Mouse (Mus musculus) forebrain, embryonic 16.5 days (tissue): ENCODE measurements around the gene Olfr558. TPM values are rescaled to one million over a fixed set of nuclear protein-coding genes. Genes with fewer than 3 reads are reported as not detected.

Experiments used
- ATAC-seq: fragments of 200-750 bp; cut with Nextera tagmentation; 2 replicates; pipeline ENCODE4 v1.8.0; 2017; ENCODE audit warnings: mild to moderate bottlenecking, moderate library complexity
- H3K27ac ChIP-seq: fragments of 300-500 bp; sonication (generic); 2 replicates; pipeline ENCODE4 v1.5.1; 2014; ENCODE audit warnings: low read length, control low read depth
- H3K27me3 ChIP-seq: fragments of 300-500 bp; sonication (generic); replicated peaks from 2 replicates; pipeline ENCODE4 v1.6.1; 2014; ENCODE audit warnings: low read length; ENCODE audit not compliant: control insufficient read depth, insufficient read depth
- H3K36me3 ChIP-seq: fragments of 300-500 bp; sonication (generic); 2 replicates; pipeline ENCODE4 v1.6.1; 2014; ENCODE audit not compliant: control insufficient read depth, insufficient read depth
- H3K4me1 ChIP-seq: fragments of 300-500 bp; sonication (generic); replicated peaks from 2 replicates; pipeline ENCODE4 v1.6.1; 2014; ENCODE audit warnings: low read length; ENCODE audit not compliant: control insufficient read depth, insufficient read depth
- H3K4me2 ChIP-seq: fragments of 300-500 bp; sonication (generic); 2 replicates; pipeline ENCODE4 v1.6.1; 2014; ENCODE audit warnings: mild to moderate bottlenecking, low read length, control low read depth
- H3K4me3 ChIP-seq: fragments of 300-500 bp; sonication (generic); replicated peaks from 2 replicates; pipeline ENCODE4 v1.5.1; 2014; ENCODE audit warnings: mild to moderate bottlenecking, low read length, control low read depth
- H3K9ac ChIP-seq: fragments of 300-500 bp; sonication (generic); replicated peaks from 2 replicates; pipeline ENCODE4 v1.6.1; 2014; ENCODE audit warnings: low read depth, low read length, control low read depth
- H3K9me3 ChIP-seq: fragments of 300-500 bp; sonication (generic); 2 replicates; pipeline ENCODE4 v1.6.1; 2016; ENCODE audit warnings: low read length; ENCODE audit not compliant: control insufficient read depth
- WGBS: fragments of 180-500 bp; shearing (Covaris S2); extraction: QIAGEN DNeasy Blood & Tissue Kit; methylation state at CpG from one replicate; pipeline ENCODE4 v1.1.7; 2014; 5-methylcytosine and 5-hydroxymethylcytosine counted together
- polyA plus RNA-seq: library from polyadenylated mRNA; unstranded; fragments of >200 nt; fragmentation: Nextera tagmentation; extraction: Ambion mirVana; gene quantifications from 2 replicates; pipeline ENCODE4 v1.2.1, GENCODE M21; 2015

The Olfr558 gene
- polyA plus RNA-seq, 1 experiment from 2014 or later = not detected

- H3K4me2 ChIP-seq = no peak within 1 kb of the TSS
- WGBS = 42% methylated on average over 1 of the region's 1 CpGs
- H3K4me3 ChIP-seq = no peak within 1 kb of the TSS
- no peaks in the 10 kb centered on the region for H3K27me3 ChIP-seq
- no peaks in the 10 kb centered on the region for H3K36me3 ChIP-seq
- H3K27ac ChIP-seq = no peak within 1 kb of the TSS
- no peak for ATAC-seq
- H3K9ac ChIP-seq = no peak within 1 kb of the TSS
- no peaks in the 10 kb centered on the region for H3K9me3 ChIP-seq
- no peaks in the 10 kb centered on the region for H3K4me1 ChIP-seq
Measured at GRCm38 (mm10) chr7:102718970-102719369, 17.0 kb downstream of the Olfr558 start, which contains the start of gene Olfr33. TSS of gene Olfr33 (minus strand) at chr7:102719070.

GRCm38 (mm10) chr7:102727391-102727790, 25.4 kb downstream of the Olfr558 start, which contains the start of gene Olfr559:
TSS of gene Olfr559 (minus strand) at chr7:102727491.
- no peaks in the 10 kb centered on the region for H3K27me3 ChIP-seq
- H3K4me1 ChIP-seq = no peaks in the 10 kb centered on the region
- no peak for ATAC-seq
- H3K9me3 ChIP-seq = no peaks in the 10 kb centered on the region
- no peak within 1 kb of the TSS for H3K9ac ChIP-seq
- no peak within 1 kb of the TSS for H3K4me3 ChIP-seq
- no peaks in the 10 kb centered on the region for H3K36me3 ChIP-seq
- no peak within 1 kb of the TSS for H3K27ac ChIP-seq
- H3K4me2 ChIP-seq = no peak within 1 kb of the TSS

GRCm38 (mm10) chr7:102733793-102734192, 31.8 kb downstream of the Olfr558 start:
- Histone ChIP-seq H3K27ac (no peak overlapping the region), H3K4me2 (no peak overlapping the region), H3K4me3 (no peak overlapping the region), H3K27me3 (no peaks in the 10 kb centered on the region), H3K9ac (no peak overlapping the region), H3K9me3 (no peaks in the 10 kb centered on the region), H3K4me1 (no peaks in the 10 kb centered on the region), H3K36me3 (no peaks in the 10 kb centered on the region)
- no peak for ATAC-seq
- 100% methylated on average over 1 of the region's 1 CpGs for WGBS

GRCm38 (mm10) chr7:102737705-102738104, 35.7 kb downstream of the Olfr558 start:
- H3K4me1 ChIP-seq = no peaks in the 10 kb centered on the region
- no peaks in the 10 kb centered on the region for H3K9me3 ChIP-seq
- no peaks in the 10 kb centered on the region for H3K36me3 ChIP-seq
- H3K27me3 ChIP-seq = no peaks in the 10 kb centered on the region
- no peak overlapping the region for H3K4me3 ChIP-seq
- H3K27ac ChIP-seq = no peak overlapping the region
- no peak overlapping the region for H3K9ac ChIP-seq
- no peak overlapping the region for H3K4me2 ChIP-seq
- 78% methylated on average over 2 of the region's 2 CpGs for WGBS
- no peak for ATAC-seq

- H3K4me2 ChIP-seq = no peak overlapping the region
- WGBS = 21% methylated on average over 1 of the region's 1 CpGs
Measured at GRCm38 (mm10) chr7:102752086-102752485, 50.1 kb downstream of the Olfr558 start.

GRCm38 (mm10) chr7:102759266-102759665, 57.3 kb downstream of the Olfr558 start, which contains the start of the genes Olfr560 and Olfr78:
TSS of gene Olfr560 (minus strand) at chr7:102759366.
TSS of gene Olfr78 (minus strand) at chr7:102759471.
- no peaks in the 10 kb centered on the region for H3K9me3 ChIP-seq
- H3K4me3 ChIP-seq = no peak within 1 kb of the TSS
- 70% methylated on average over 4 of the region's 4 CpGs for WGBS
- H3K27me3 ChIP-seq = no peaks in the 10 kb centered on the region
- H3K27ac ChIP-seq = no peak within 1 kb of the TSS
- no peaks in the 10 kb centered on the region for H3K36me3 ChIP-seq
- H3K9ac ChIP-seq = no peak within 1 kb of the TSS
- no peak within 1 kb of the TSS for H3K4me2 ChIP-seq
- H3K4me1 ChIP-seq = no peaks in the 10 kb centered on the region
- no peak for ATAC-seq

More at GRCm38 (mm10) chr7:102752086-102752485, 50.1 kb downstream of the Olfr558 start:
- Histone ChIP-seq H3K4me3 (no peak overlapping the region), H3K27me3 (no peaks in the 10 kb centered on the region), H3K9me3 (no peaks in the 10 kb centered on the region), H3K27ac (no peak overlapping the region), H3K4me1 (no peaks in the 10 kb centered on the region), H3K36me3 (no peaks in the 10 kb centered on the region), H3K9ac (no peak overlapping the region)
- no peak for ATAC-seq

Other genes with a start within 250 kb of the Olfr558 start
- gene Olfr543, start 220.5 kb upstream of the Olfr558 start, polyA plus RNA-seq = 0.43 and 0.66 TPM in 2 replicates
- gene Olfr544, start 213.9 kb upstream of the Olfr558 start, polyA plus RNA-seq = 0.10 TPM in 2 replicates
- gene Olfr545, start 202.6 kb upstream of the Olfr558 start, polyA plus RNA-seq = 0.17 TPM in 1 of 2 replicates, not detected in the other
- gene Olfr547, start 167.5 kb upstream of the Olfr558 start, polyA plus RNA-seq = not detected in 2 replicates
- not detected in 2 replicates for gene Olfr548-ps1, start 161.3 kb upstream of the Olfr558 start, polyA plus RNA-seq
- gene Olfr549, start 152.3 kb upstream of the Olfr558 start, polyA plus RNA-seq = not detected in 2 replicates
- gene Trim21, start 136.7 kb upstream of the Olfr558 start, polyA plus RNA-seq = 0.41 TPM in 1 of 2 replicates, not detected in the other
- gene Olfr550, start 130.8 kb upstream of the Olfr558 start, polyA plus RNA-seq = not detected in 2 replicates
- not detected in 2 replicates for gene Olfr551, start 110.3 kb upstream of the Olfr558 start, polyA plus RNA-seq
- not detected in 2 replicates for gene Olfr552, start 104.4 kb upstream of the Olfr558 start, polyA plus RNA-seq
- not detected in 2 replicates for gene Olfr553, start 84.0 kb upstream of the Olfr558 start, polyA plus RNA-seq
- gene Olfr554, start 63.8 kb upstream of the Olfr558 start, polyA plus RNA-seq = not detected in 2 replicates
- not detected in 2 replicates for gene Olfr555, start 43.4 kb upstream of the Olfr558 start, polyA plus RNA-seq
- not detected in 2 replicates for gene Olfr556, start 37.3 kb upstream of the Olfr558 start, polyA plus RNA-seq
- gene Trim68, start 14.9 kb upstream of the Olfr558 start, polyA plus RNA-seq = 5.6 and 5.8 TPM in 2 replicates
- not detected in 2 replicates for gene Olfr557, start 6.3 kb upstream of the Olfr558 start, polyA plus RNA-seq
- not detected in 2 replicates for gene Olfr33, start 16.9 kb downstream of the Olfr558 start, polyA plus RNA-seq
- gene Olfr559, start 25.3 kb downstream of the Olfr558 start, polyA plus RNA-seq = not detected in 2 replicates
- gene Olfr560, start 57.2 kb downstream of the Olfr558 start, polyA plus RNA-seq = not detected in 2 replicates
- not detected in 2 replicates for gene Olfr78, start 57.3 kb downstream of the Olfr558 start, polyA plus RNA-seq
- not detected in 2 replicates for gene Olfr561, start 69.0 kb downstream of the Olfr558 start, polyA plus RNA-seq
- gene Olfr564, start 101.3 kb downstream of the Olfr558 start, polyA plus RNA-seq = not detected in 2 replicates
- gene Olfr566, start 156.6 kb downstream of the Olfr558 start, polyA plus RNA-seq = not detected in 2 replicates
- gene Olfr568, start 174.9 kb downstream of the Olfr558 start, polyA plus RNA-seq = not detected in 2 replicates
- gene Olfr569, start 188.7 kb downstream of the Olfr558 start, polyA plus RNA-seq = not detected in 2 replicates
- 0.20 TPM in 1 of 2 replicates, not detected in the other for gene Olfr570, start 192.4 kb downstream of the Olfr558 start, polyA plus RNA-seq
- gene Olfr571, start 215.3 kb downstream of the Olfr558 start, polyA plus RNA-seq = not detected in 2 replicates
- not detected in 2 replicates for gene Olfr572, start 222.2 kb downstream of the Olfr558 start, polyA plus RNA-seq
- not detected in 2 replicates for gene Olfr573-ps1, start 240.4 kb downstream of the Olfr558 start, polyA plus RNA-seq
- gene Olfr574, start 246.3 kb downstream of the Olfr558 start, polyA plus RNA-seq = not detected in 2 replicates